Mouse (Mus musculus) left cerebral cortex, adult 2 months (tissue): ENCODE data around the gene Gm9999. TPM values are rescaled to one million over a fixed set of nuclear protein-coding genes. Genes with fewer than 3 reads are reported as not detected.
"Not testable (repeated sequence)": the region's sequence is repeated elsewhere in the genome, so short reads cannot be mapped to it uniquely, and the experiment has no call there.

ENCODE experiments used
- DNase-seq, 2 experiments: peaks; one replicate each; pipeline ENCODE4 v3.0.0; 2021 to 2022; ENCODE audit warnings: low spot score in 2 of 2, mixed read lengths in 1 of 2; ENCODE audit errors: extremely low spot score in 1 of 2
- H3K27ac ChIP-seq: fragments of 200-600 bp; 2 replicates; pipeline ENCODE4 v1.8.1; 2022
- H3K4me3 ChIP-seq: fragments of 200-600 bp; 2 replicates; pipeline ENCODE4 v1.8.1; 2022
- CTCF ChIP-seq: fragments of 200-600 bp; IDR thresholded peaks from 2 replicates; pipeline ENCODE4 v1.8.1; 2022; ENCODE audit warnings: antibody characterized with exemption, mild to moderate bottlenecking, moderate library complexity
- intact Hi-C: fragments of 180-260 bp; cut with DNase I; formaldehyde crosslinking; loops from one replicate; pipeline ENCODE4 v1.15.1; 2025
- total RNA-seq, 2 experiments: library from RNA; stranded (reverse); gene quantifications; 2 replicates each; pipeline ENCODE4 v1.2.3; 2021

Gm9999 gene
- total RNA-seq, 2 experiments from 2014 or later = not detected

DNA sequence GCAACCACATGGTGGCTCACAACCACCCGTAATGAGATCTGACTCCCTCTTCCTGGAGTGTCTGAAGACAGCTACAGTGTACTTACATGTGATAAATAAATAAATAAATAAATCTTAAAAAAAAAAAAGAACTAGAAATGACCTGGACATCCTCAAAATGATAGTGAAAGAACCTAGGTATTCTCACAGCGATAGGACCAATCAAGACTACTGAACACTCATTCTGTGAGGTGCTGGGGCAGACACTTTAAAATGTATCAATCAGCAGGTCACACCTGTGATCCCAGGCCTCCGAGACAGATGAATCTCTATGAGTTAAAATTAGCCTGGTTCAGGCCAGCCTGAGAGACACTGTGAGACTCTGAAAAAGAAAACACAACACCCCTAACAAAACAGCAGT, 33.2 kb downstream of the Gm9999 start:
- intact Hi-C loops = no loop called here
- TF ChIP-seq CTCF = no peak

DNA sequence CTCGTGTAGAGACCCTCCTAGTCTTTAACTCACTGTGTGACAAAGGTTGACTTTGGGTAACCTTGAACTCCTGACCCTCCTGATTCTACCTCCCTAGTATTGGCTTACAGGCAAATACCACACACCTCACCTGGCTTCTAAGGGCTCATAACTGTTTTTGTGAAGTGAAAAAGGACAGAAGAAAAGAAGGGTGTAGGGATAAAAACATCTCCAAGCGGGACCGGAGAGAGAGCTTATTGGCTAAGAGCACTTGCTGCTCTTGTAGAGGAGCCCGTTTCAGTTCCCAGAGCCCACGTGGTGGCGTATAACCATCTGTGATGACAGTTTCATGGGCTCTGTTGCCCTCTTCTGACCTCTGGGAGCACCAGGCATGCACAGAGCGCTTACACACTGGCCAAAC, 33.8 kb downstream of the Gm9999 start:
- no peak for DNase-seq
- intact Hi-C loops = no loop called here
- Histone ChIP-seq H3K27ac (no peak overlapping the region), H3K4me3 (no peak overlapping the region)
- no peak for TF ChIP-seq CTCF

More for the DNA sequence above, 33.2 kb downstream of the Gm9999 start:
- Histone ChIP-seq H3K27ac (no peak overlapping the region), H3K4me3 (no peak overlapping the region)
- no peak for DNase-seq

DNA sequence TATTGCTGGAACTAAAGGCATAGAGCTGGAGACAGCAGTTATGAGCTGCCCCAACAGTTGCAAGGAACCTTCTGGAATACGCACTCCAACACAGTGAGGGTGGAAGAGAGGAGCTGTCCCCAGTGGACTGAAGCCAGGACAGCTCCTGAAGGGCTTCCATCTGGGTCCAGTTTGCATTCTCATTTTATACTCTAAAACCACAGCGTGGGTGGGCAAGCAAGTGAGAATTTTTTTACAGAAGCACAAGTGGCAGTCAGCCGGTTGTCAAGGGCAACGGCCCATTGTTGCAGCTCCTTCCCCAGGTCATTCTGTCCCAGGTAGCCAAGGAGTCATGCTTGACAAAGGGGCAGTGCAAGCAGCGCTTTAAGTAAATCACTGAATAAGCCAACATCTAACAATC, 36.3 kb downstream of the Gm9999 start:
- intact Hi-C loops = no loop called here
- Histone ChIP-seq H3K27ac (no peak overlapping the region), H3K4me3 (no peak overlapping the region)
- DNase-seq = peak; percentile 41 to 65
- TF ChIP-seq CTCF = no peak

DNA sequence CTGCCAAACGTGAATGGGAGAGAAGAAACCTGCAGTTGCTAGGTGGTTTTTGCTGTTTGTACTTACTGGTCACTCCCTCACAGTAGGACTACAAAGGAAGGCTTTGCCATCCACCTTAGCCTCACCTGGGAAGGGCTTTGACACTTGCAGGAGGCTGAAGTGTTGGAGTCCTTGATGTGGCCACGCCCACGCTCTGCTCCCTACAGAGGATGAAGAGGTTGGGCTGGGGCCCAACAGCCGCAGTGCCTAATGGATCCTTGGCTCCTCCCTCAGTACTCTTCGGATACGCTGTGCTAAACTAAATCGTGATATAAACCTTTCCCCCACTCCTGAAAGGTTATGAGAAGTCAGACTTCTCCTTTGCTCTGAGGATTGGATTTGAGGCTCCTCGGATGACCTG, 37.6 kb downstream of the Gm9999 start:
- intact Hi-C loops = no loop called here
- H3K27ac ChIP-seq = no peak overlapping the region
- no peak for TF ChIP-seq CTCF
- no peak overlapping the region for H3K4me3 ChIP-seq
- DNase-seq = no peak

DNA sequence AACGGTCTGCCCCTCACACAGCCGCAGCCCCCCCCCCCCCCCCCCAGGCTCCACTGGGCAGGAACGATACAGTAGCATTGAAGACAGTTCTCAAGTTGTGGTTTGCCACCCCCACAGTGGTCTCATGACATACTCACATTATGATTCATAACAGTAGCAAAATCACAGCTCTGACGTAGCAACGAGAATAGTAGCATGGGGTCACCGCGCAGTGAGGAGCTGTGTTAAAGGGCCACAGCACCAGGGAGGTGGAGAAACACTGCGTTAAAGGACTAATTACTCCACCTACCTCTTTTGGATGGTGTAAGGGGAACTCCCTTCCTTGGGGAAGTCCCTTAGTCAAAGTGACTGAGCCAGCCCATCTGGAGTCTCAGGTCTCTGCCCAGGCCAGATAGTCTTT, 39.1 kb downstream of the Gm9999 start:
- Histone ChIP-seq H3K27ac (no peak overlapping the region), H3K4me3 (no peak overlapping the region)
- TF ChIP-seq CTCF = no peak
- no peak for DNase-seq
- intact Hi-C loops = no loop called here

DNA sequence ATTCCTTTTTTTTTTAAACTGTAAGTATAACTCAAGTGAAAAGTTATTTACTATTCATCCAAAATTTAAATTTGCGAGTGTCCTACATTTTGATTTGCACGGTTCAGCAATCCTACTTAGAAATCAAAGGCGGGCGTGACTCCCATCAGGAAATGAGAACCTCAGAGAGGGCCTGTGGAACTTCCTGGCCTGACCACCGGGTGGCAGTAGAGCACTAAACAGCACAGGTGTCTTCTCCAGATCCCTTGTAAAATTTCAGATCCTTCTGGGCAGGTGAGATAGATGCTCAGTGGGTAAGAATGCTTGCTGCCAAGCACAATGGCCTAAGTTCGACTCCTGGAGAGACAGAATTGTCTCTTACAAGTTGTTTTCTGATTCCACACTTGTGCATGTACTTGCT, 40.1 kb downstream of the Gm9999 start:
- intact Hi-C loops = loop anchor here (1.0 kb wide), 3 partner anchors 58 to 127 kb away; no protein-coding TSS in a partner anchor
- TF ChIP-seq CTCF = peak; percentile 94
- Histone ChIP-seq H3K4me3 (no peak overlapping the region), H3K27ac (no peak overlapping the region)
- DNase-seq = peak; percentile 79 to 87

DNA sequence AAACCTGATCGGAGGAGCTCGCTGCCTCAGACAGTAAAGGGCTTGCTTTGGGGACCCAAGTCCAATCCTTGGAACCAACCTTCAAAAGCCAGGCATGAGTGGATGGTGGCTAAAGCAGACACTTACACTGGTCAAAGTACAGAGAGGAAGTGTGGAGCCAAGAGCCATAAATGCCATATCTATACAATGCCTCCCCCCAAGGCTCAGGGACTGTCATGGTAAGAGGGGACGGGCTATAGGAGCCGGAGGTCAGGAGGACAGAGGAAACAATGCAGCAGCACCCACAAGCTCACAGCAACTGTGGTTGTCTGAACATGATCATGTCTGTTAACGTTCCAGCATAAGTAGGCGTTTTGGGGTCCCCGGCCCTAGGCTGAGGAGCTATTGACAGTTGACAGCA, 41.1 kb downstream of the Gm9999 start:
- no peak overlapping the region for H3K27ac ChIP-seq
- intact Hi-C loops = no loop called here
- TF ChIP-seq CTCF = no peak
- no peak for DNase-seq
- H3K4me3 ChIP-seq = no peak overlapping the region

DNA sequence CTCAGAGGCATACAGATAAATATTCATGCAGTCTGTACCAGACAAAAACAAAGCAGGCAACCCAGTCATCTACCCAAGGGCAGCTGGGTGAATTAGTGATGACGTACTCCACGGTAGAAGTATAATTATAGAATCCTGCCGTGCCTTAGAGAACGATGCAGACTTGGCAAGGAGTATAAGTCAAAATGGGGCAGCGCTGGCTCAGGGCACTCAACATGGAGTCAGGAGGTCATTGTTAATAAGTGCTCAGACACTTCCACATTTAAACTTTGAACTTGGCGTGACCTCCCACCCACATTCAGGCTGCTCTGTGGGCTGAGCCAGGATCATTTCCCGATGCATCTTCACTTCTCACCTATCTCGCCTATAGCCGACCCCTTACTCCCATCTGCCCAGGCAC, 42.0 kb downstream of the Gm9999 start:
- no peak for DNase-seq
- Histone ChIP-seq H3K27ac (no peak overlapping the region), H3K4me3 (no peak overlapping the region)
- no peak for TF ChIP-seq CTCF
- intact Hi-C loops = no loop called here

DNA sequence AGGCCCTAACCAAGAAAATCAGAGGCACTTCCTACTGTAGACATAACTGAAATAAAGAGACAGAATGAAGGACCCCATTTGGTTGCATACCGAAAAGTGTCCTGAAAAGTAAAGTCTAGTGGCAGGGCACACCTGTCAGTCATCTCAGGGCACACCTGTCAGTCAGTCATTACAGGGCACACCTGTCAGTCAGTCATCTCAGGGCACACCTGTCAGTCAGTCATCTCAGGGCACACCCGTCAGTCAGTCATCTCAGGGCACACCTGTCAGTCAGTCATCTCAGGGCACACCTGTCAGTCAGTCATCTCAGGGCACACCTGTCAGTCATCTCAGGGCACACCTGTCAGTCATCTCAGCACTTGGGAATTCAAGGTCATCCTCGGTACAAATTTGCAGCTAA, 43.5 kb downstream of the Gm9999 start:
- intact Hi-C loops = not testable (repeated sequence)

DNA sequence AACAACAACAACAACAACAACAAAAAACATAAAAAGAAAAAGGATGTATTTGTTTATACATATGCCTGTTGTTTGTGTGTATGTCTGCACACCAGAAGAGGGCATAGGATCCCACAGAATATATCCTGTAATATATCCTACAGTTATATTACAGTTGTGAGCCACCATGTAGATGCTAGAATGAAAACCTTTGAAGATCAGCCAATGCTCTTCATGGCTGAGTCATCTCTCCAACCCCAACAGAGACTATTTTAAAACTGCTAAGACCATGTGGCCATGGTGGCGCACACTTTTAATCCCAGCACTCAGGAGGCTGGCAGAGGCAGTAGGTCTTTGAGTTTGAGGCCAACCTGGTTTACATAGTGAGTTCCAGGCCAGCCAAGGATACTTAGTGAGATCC, 44.1 kb downstream of the Gm9999 start:
- Histone ChIP-seq H3K4me3 (no peak overlapping the region), H3K27ac (no peak overlapping the region)
- DNase-seq = no peak
- TF ChIP-seq CTCF = peak; percentile 17
- intact Hi-C loops = no loop called here

More for the DNA sequence above, 43.5 kb downstream of the Gm9999 start:
- not testable (repeated sequence) for H3K27ac ChIP-seq, DNase-seq, H3K4me3 ChIP-seq

DNA sequence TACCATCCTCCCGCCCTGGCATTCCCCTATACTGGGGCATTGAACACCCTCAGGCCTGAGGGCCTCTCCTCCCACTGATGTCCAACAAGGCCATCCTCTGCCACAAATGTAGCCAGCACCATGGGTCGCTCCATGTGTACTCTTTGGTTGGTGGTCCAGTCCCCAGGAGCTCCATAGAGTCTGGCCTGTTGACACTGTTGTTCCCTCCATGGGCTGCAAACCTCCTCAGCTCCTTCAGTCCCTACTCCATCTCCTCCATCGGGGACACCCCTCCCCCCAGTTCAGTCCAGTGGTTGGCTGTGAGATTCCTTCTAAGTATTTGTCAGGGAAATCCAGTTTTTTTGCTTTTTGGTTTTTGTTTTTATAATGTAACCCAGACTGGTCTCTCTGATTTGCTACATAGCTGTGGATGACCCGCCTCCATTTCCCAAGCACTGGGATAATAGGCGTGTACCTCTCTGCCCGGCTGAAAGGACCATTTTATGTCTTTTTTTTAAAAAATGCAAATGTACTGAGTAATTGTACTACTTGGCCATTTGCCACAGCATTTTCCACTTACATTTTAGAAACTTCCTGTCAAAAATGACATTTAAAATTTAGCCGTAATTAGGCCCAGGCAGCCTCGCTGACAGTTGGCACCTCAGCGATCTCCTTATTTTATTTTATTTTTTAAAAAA, 47.3 kb downstream of the Gm9999 start:
- no peak for TF ChIP-seq CTCF
- no peak for DNase-seq
- Histone ChIP-seq H3K4me3 (no peak overlapping the region), H3K27ac (no peak overlapping the region)
- intact Hi-C loops = no loop called here

DNA sequence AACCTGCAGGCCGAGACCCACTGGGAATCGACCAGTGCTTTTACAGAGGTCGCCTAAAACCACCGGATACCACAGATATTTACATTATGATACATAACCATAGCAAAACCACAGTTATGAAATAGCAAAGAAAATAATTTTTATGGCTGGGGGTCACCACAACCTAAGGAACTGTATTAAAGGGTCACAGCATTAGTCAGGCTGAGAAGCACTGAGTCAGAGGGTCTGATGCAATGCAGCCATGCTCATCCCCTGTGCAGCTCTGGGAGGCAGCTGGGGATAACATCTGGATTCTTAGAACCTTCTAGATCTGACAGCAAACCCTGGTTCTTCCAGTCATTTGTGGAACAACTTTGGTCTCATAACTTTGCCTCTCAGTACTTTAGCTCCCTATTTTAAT, 48.0 kb downstream of the Gm9999 start:
- no peak for TF ChIP-seq CTCF
- no peak overlapping the region for H3K4me3 ChIP-seq

DNA sequence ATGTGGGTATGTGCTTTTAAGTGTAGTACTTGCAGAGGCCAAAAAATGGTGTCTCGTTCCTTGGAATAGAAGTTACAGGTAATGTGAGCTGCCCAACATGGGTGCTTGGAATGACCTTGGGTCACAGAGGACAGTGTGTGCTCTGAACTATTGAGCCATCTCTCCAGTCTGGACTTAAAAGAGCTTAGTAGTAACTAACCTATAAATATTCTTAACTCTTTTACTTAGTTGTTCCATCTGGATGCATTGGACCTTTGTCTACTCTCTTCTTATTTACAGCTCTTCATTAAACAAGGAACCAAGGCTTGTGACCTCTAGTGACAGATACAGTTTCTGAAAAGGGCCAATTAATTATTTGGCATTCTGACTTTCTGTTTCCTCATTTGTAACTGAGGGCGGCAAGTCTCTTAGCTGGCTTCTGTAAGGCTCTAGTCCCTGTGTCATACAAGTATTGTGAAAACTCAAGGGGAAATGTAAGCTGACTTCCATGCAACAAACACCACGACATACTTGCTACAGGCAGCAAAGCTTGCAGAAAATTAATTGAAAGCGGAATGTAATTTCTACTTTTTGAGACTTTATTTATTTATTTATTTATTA, 51.5 kb downstream of the Gm9999 start:
- Histone ChIP-seq H3K27ac (no peak overlapping the region), H3K4me3 (no peak overlapping the region)
- intact Hi-C loops = no loop called here
- DNase-seq = no peak
- TF ChIP-seq CTCF = no peak

More for the DNA sequence above, 48.0 kb downstream of the Gm9999 start:
- intact Hi-C loops = no loop called here
- no peak overlapping the region for H3K27ac ChIP-seq
- DNase-seq = no peak
